ENCODE assay signal across 28 mouse cellular contexts in the genomic region with DNA sequence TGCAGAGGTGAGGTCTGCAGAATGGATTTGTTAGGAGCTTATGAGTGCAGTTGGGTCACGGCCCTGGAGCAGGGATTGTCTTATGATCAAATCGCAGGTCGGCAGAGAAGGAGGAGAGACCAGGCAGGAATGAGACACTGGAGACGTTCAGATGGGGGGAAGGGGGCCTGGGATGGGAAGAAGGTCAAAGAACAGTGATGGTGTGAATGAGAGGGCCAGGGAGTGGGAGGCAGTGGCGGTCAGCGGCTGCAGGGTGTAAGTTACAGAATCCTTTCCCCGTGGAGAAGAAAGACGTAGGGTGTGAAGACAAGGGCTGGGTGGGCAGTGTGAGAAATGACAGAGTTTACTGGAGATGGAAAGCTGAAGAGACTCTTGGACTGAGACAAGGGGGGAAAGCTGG. TPM values are rescaled to one million over a fixed set of nuclear protein-coding genes. Genes with fewer than 3 reads are reported as not detected.
DNase-seq lines count a peak whose midpoint lies in the region; ATAC-seq and TF ChIP-seq lines count a peak whose summit lies in the region.
"Had no signal": no experiment of that assay in that cellular context is flagged by ENCODE, and none has a peak within 500 bp of the region (broad histone marks: within the 10 kb centered on the region; RNA-seq: fewer than 3 reads in every experiment).

No protein-coding gene starts in this region.

- no peaks in the 10 kb centered on the region for H3K27me3 ChIP-seq in intestine, embryonic 16.5 days (replicated peaks; ENCODE audit: control insufficient read depth, insufficient read depth, low read length)
- no peaks in the 10 kb centered on the region for H3K27me3 ChIP-seq in intestine, postnatal 0 days (replicated peaks; ENCODE audit: control insufficient read depth, insufficient read depth, low read length)
- H3K27me3 ChIP-seq in stomach, embryonic 14.5 days (ENCODE audit: control insufficient read depth, insufficient read depth, low read length): no peaks in the 10 kb centered on the region
- no peaks in the 10 kb centered on the region for H3K27me3 ChIP-seq in stomach, postnatal 0 days (ENCODE audit: control insufficient read depth, insufficient read depth, low read length)
- no peaks in the 10 kb centered on the region for H3K27me3 ChIP-seq in limb, embryonic 12.5 days
- H3K27me3 ChIP-seq: forebrain, embryonic 13.5 days; heart, embryonic 13.5 days; neural tube, embryonic 13.5 days had no signal

- H3K9me3 ChIP-seq in intestine, embryonic 16.5 days (ENCODE audit: control insufficient read depth, low read length): no peaks in the 10 kb centered on the region
- H3K9me3 ChIP-seq in intestine, postnatal 0 days (ENCODE audit: control insufficient read depth): no peaks in the 10 kb centered on the region
- H3K9me3 ChIP-seq in stomach, embryonic 14.5 days (ENCODE audit: control insufficient read depth, low read depth, low read length): no peaks in the 10 kb centered on the region
- no peaks in the 10 kb centered on the region for H3K9me3 ChIP-seq in stomach, postnatal 0 days (ENCODE audit: control insufficient read depth, low read length)
- H3K9me3 ChIP-seq in limb, embryonic 12.5 days: no peaks in the 10 kb centered on the region
- H3K9me3 ChIP-seq: forebrain, embryonic 13.5 days; heart, embryonic 13.5 days; neural tube, embryonic 13.5 days had no signal

- no peak for DNase-seq in stomach, postnatal 0 days (ENCODE audit: low spot score)
- no peak for DNase-seq in gastrocnemius, postnatal 25 days
- no peak for DNase-seq in thymus, postnatal 36 days
- DNase-seq: adrenal gland, adult 2 months; cerebellum, adult 11-12 months; cerebellum, postnatal 25 days; gastrocnemius, adult 2 months; heart, adult 18-20 months; kidney, postnatal 14 days; layer of hippocampus, postnatal 36 days; lung, postnatal 4 days; retina, postnatal 1 day; right cerebral cortex, postnatal 25 days; spleen, adult 18-20 months; thymus, adult 18-20 months; thymus, postnatal 4 days had no signal

- H3K27ac ChIP-seq in intestine, embryonic 16.5 days (ENCODE audit: low read length): 0 out of 2 replicates have a peak overlapping the region, but pooled peaks have one; percentile 21
- no peak overlapping the region for H3K27ac ChIP-seq in intestine, postnatal 0 days (ENCODE audit: low read depth, low read length)
- H3K27ac ChIP-seq in stomach, embryonic 14.5 days (ENCODE audit: low read length): 0 out of 2 replicates have a peak overlapping the region, but pooled peaks have one; percentile 52
- no peak overlapping the region for H3K27ac ChIP-seq in stomach, postnatal 0 days (replicated peaks)
- H3K27ac ChIP-seq in limb, embryonic 12.5 days: 0 out of 2 replicates have a peak overlapping the region, but pooled peaks have one; percentile 25
- H3K27ac ChIP-seq: forebrain, embryonic 13.5 days; gastrocnemius, adult 2 months; heart, embryonic 13.5 days; hindbrain, embryonic 14.5 days; neural tube, embryonic 13.5 days had no signal

- no peak overlapping the region for H3K4me2 ChIP-seq in intestine, embryonic 16.5 days (ENCODE audit: low read depth, low read length)
- H3K4me2 ChIP-seq in intestine, postnatal 0 days (replicated peaks; ENCODE audit: low read depth): no peak overlapping the region
- no peak overlapping the region for H3K4me2 ChIP-seq in stomach, embryonic 14.5 days (replicated peaks; ENCODE audit: low read depth, low read length)
- H3K4me2 ChIP-seq in stomach, postnatal 0 days (replicated peaks; ENCODE audit: low read depth): no peak overlapping the region
- no peak overlapping the region for H3K4me2 ChIP-seq in limb, embryonic 12.5 days
- H3K4me2 ChIP-seq: forebrain, embryonic 13.5 days; heart, embryonic 13.5 days; hindbrain, embryonic 14.5 days; neural tube, embryonic 13.5 days had no signal

- no peak overlapping the region for H3K9ac ChIP-seq in intestine, embryonic 16.5 days (ENCODE audit: low read depth, low read length)
- H3K9ac ChIP-seq in intestine, postnatal 0 days (ENCODE audit: low read depth, low read length): no peak overlapping the region
- no peak overlapping the region for H3K9ac ChIP-seq in stomach, embryonic 14.5 days (replicated peaks; ENCODE audit: low read depth, low read length)
- no peak overlapping the region for H3K9ac ChIP-seq in stomach, postnatal 0 days (ENCODE audit: low read length)
- H3K9ac ChIP-seq in limb, embryonic 12.5 days (replicated peaks): no peak overlapping the region
- H3K9ac ChIP-seq: forebrain, embryonic 13.5 days; heart, embryonic 13.5 days; hindbrain, embryonic 14.5 days; neural tube, embryonic 13.5 days had no signal

- ATAC-seq in intestine, embryonic 16.5 days: no peak
- ATAC-seq in intestine, postnatal 0 days: no peak
- no peak for ATAC-seq in stomach, embryonic 14.5 days (ENCODE audit: insufficient number of reproducible peaks, insufficient read depth, low FRiP score, low read depth)
- no peak for ATAC-seq in stomach, postnatal 0 days (ENCODE audit: low FRiP score, low TSS enrichment)
- no peak for ATAC-seq in limb, embryonic 12.5 days (ENCODE audit: insufficient number of reproducible peaks, insufficient read depth, low FRiP score, low TSS enrichment, low read depth)
- ATAC-seq: forebrain, embryonic 13.5 days; midbrain, embryonic 16.5 days had no signal

- no peak for TF ChIP-seq EP300 in stomach, postnatal 0 days (optimal IDR thresholded peaks at IDR 0.05)

- H3K4me1 ChIP-seq in intestine, embryonic 16.5 days (ENCODE audit: control insufficient read depth, insufficient read depth, low read length): 0 out of 2 replicates have a peak, but pooled peaks cover 2% of the 10 kb centered on the region
- H3K4me1 ChIP-seq in intestine, postnatal 0 days (replicated peaks; ENCODE audit: control insufficient read depth, insufficient read depth, low read length): no peaks in the 10 kb centered on the region
- no peaks in the 10 kb centered on the region for H3K4me1 ChIP-seq in stomach, embryonic 14.5 days (ENCODE audit: control insufficient read depth, insufficient read depth, low read length)
- no peaks in the 10 kb centered on the region for H3K4me1 ChIP-seq in stomach, postnatal 0 days (replicated peaks; ENCODE audit: control insufficient read depth, insufficient read depth)
- peaks cover 20% of the 10 kb centered on the region for H3K4me1 ChIP-seq in limb, embryonic 12.5 days (replicated peaks)
- H3K4me1 ChIP-seq: forebrain, embryonic 13.5 days; heart, embryonic 13.5 days; neural tube, embryonic 13.5 days had no signal

- no peaks in the 10 kb centered on the region for H3K36me3 ChIP-seq in intestine, embryonic 16.5 days (ENCODE audit: control insufficient read depth, insufficient read depth, low read length)
- H3K36me3 ChIP-seq in intestine, postnatal 0 days (ENCODE audit: control insufficient read depth, insufficient read depth): peaks cover 15% of the 10 kb centered on the region; the same call in 1 of the 2 replicates
- H3K36me3 ChIP-seq in stomach, embryonic 14.5 days (ENCODE audit: control insufficient read depth, insufficient read depth, low read length): peaks cover 14% of the 10 kb centered on the region
- no peaks in the 10 kb centered on the region for H3K36me3 ChIP-seq in stomach, postnatal 0 days (ENCODE audit: control insufficient read depth, insufficient read depth, low read length)
- peaks cover 5% of the 10 kb centered on the region; the same call in 1 of the 2 replicates for H3K36me3 ChIP-seq in limb, embryonic 12.5 days
- H3K36me3 ChIP-seq: neural tube, embryonic 13.5 days had no signal

- WGBS in intestine, embryonic 16.5 days: 60% methylated on average over 8 of the region's 8 CpGs
- WGBS in intestine, postnatal 0 days: 64% methylated on average over 8 of the region's 8 CpGs
- WGBS in stomach, embryonic 14.5 days: 54% methylated on average over 8 of the region's 8 CpGs
- WGBS in stomach, postnatal 0 days: 65% methylated on average over 8 of the region's 8 CpGs
- 44% methylated on average over 8 of the region's 8 CpGs for WGBS in limb, embryonic 12.5 days

- TF ChIP-seq CTCF in intestine, postnatal 0 days (IDR thresholded peaks at IDR 0.05; ENCODE audit: low read depth): no peak
- no peak for TF ChIP-seq CTCF in stomach, postnatal 0 days (IDR thresholded peaks at IDR 0.05; ENCODE audit: low read depth)

- no peak overlapping the region for H3K4me3 ChIP-seq in intestine, embryonic 16.5 days (ENCODE audit: low read length)
- no peak overlapping the region for H3K4me3 ChIP-seq in intestine, postnatal 0 days (ENCODE audit: low read depth, low read length)
- no peak overlapping the region for H3K4me3 ChIP-seq in stomach, embryonic 14.5 days (ENCODE audit: low read depth, low read length)
- no peak overlapping the region for H3K4me3 ChIP-seq in stomach, postnatal 0 days (ENCODE audit: low read depth, low read length)
- no peak overlapping the region for H3K4me3 ChIP-seq in limb, embryonic 12.5 days (replicated peaks)
- H3K4me3 ChIP-seq: erythroblast, embryonic 14.5 days; forebrain, embryonic 13.5 days; gastrocnemius, adult 2 months; heart, embryonic 13.5 days; myocyte; neural tube, embryonic 13.5 days had no signal

RNA-seq across cellular contexts. Expression of a gene that starts 45.5 kb away (rescaled TPM):
- 18.1 and 20.1 TPM in 2 replicates for polyA plus RNA-seq in intestine, embryonic 16.5 days (2015; fragmentation: Nextera tagmentation; extraction: Ambion mirVana)
- polyA plus RNA-seq in intestine, postnatal 0 days (2015; fragmentation: Nextera tagmentation; extraction: Ambion mirVana): 10.1 and 11.4 TPM in 2 replicates
- 37.1 and 39.9 TPM in 2 replicates for polyA plus RNA-seq in stomach, embryonic 14.5 days (2014; fragmentation: Nextera tagmentation; extraction: Ambion mirVana)
- 13.3 and 14.0 TPM in 2 replicates for polyA plus RNA-seq in stomach, postnatal 0 days (2015; fragmentation: Nextera tagmentation; extraction: Ambion mirVana)
- polyA plus RNA-seq in limb, embryonic 12.5 days (2016; fragmentation: Nextera tagmentation; extraction: Ambion mirVana): 41.5 and 42.1 TPM in 2 replicates
- 1 to 10 TPM; 3.1 to 3.6 TPM for total RNA-seq in gastrocnemius, postnatal 25 days (2021)
- total RNA-seq: MEL had no signal
- polyA plus RNA-seq: erythroblast, embryonic 14.5 days had no signal

Comparison
In these comparisons a context has a peak if more than half of its experiments do, and no peak if none do; other contexts are left out.
1. H3K27ac ChIP-seq: peak in intestine, embryonic 16.5 days (single experiment), stomach, embryonic 14.5 days (single experiment) and limb, embryonic 12.5 days (single experiment); none in intestine, postnatal 0 days (single experiment) and stomach, postnatal 0 days (single experiment).